Mouse (Mus musculus) kidney, postnatal 14 days (tissue): ENCODE measurements around the gene Nkapl.

Source experiments
- DNase-seq: peaks from one replicate; pipeline ENCODE4 v3.0.0; 2022; ENCODE audit warnings: mixed read lengths

Gene Nkapl

DNA sequence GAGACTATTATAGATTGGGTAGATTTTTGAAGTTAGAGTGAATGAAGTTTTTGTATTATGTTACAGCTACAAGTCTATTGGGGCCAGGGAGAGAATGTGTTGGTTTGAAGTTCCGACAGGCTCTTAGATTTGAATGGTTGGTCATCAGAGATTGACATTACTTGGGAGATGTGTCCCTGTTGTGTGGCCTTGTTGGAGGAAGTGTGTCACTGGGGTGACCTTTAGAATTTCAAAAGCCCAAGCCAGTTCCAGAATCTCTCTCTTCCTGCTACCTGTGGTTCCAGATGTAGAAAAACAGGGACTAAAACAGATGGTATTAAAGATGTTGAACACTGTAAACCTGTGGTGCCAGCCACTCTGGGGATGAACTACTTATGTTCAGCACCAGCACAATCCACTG, 40.7 kb downstream of the Nkapl start:
- DNase-seq, result no peak

DNA sequence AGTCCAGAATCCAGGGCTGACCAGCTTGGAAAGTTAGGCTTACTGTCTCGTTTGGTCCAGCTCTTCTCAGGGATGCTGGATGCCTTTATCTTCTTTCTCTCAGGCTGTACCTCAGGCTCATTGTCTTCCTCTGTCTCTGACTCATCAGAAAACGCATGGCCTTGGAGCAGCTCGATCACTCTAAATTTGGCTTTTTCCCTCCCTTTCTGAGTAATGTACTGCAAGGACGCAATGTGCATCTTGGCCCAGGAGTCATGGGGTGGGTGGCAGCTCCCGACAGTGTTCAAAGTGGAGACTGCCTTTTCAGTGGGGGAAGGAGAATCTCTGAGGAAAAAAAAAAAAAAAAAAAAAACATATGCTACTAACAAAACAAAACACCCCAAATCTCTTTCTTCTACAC, 45.0 kb downstream of the Nkapl start:
- no peak for DNase-seq

DNA sequence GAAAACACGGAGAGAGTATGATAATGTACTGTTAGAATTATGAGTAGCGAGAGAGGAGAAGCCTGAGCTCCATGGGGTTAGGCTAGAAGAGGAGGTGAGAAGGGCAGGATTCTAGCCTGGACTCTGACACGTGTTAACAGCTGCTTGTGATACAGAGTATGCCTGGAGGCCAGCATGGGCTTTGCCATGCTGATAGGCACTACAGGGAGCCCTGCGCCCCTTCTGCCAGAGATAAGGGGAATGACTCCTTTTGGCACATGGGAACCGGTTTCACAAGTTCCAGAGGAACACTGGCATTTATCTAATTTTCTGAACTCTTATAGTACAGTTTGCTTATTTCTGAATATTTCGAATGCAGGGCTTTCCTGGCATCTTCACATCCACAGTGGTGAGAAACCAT, 49.4 kb downstream of the Nkapl start:
- no peak for DNase-seq

DNA sequence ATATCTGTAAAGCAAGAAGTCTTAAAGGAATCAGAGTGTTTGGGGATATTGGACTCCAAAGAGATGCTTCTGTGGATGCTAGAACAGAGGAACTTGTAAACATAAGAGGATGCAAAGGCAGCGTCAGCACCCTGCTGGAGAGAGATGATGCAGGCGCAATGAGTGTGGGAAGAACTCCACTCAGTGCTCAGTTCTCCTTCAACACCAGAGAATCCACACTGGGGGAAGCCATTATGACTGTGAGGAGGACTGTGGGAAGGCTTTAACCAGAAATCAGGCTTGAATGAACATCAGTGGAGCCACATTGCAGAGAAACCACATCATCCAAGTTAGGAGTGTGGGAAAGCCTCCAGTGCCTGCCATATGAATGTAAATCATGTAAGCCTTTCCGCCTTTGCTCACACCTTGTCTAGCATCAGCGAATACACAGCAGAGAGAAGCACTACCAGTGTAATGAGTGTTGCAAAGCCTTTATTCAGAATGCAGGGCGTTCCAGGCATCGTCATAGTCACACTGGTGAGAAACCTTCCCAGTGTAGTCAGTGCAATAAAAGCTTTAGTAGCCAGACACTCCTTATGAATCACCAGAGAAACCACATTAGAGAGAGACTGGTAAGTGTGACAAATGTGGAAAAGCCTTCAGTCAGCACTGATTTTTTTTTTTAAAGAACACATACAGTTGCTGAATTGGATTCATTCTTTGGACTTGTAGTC, 50.9 kb downstream of the Nkapl start:
- DNase-seq, result no peak
